In genomic region chr3:73741998-73742397, GRCm38 (mm10) we compare ENCODE assay signal across 18 mouse cellular contexts. TPM values are rescaled to one million over a fixed set of nuclear protein-coding genes. Genes with fewer than 3 reads are reported as not detected.
DNase-seq lines count a peak whose midpoint lies in the region; ATAC-seq and TF ChIP-seq lines count a peak whose summit lies in the region.
"Had no signal": no experiment of that assay in that cellular context is flagged by ENCODE, and none has a peak within 500 bp of the region (broad histone marks: within the 10 kb centered on the region; RNA-seq: fewer than 3 reads in every experiment).

No protein-coding gene starts in this region.

- TF ChIP-seq POLR2A in brain, embryonic 14.5 days (IDR thresholded peaks at IDR 0.05; ENCODE audit: borderline replicate concordance, extremely low read depth, insufficient read depth, insufficient read length, poor library complexity, severe bottlenecking) = no peak

- no peak overlapping the region for H3K4me3 ChIP-seq in forebrain, embryonic 15.5 days
- H3K4me3 ChIP-seq in forebrain, embryonic 13.5 days = no peak overlapping the region
- no peak overlapping the region for H3K4me3 ChIP-seq in forebrain, postnatal 0 days (ENCODE audit: low read depth, low read length)
- H3K4me3 ChIP-seq in forebrain, embryonic 12.5 days (replicated peaks) = no peak overlapping the region
- H3K4me3 ChIP-seq in hindbrain, embryonic 16.5 days (ENCODE audit: low read length) = no peak overlapping the region
- H3K4me3 ChIP-seq: embryonic facial prominence, embryonic 10.5 days; embryonic facial prominence, embryonic 12.5 days had no signal

- no peaks in the 10 kb centered on the region for H3K27me3 ChIP-seq in forebrain, embryonic 15.5 days
- no peaks in the 10 kb centered on the region for H3K27me3 ChIP-seq in forebrain, embryonic 13.5 days
- H3K27me3 ChIP-seq in forebrain, postnatal 0 days (ENCODE audit: insufficient read depth, low read length) = no peaks in the 10 kb centered on the region
- H3K27me3 ChIP-seq in forebrain, embryonic 12.5 days = no peaks in the 10 kb centered on the region
- no peaks in the 10 kb centered on the region for H3K27me3 ChIP-seq in hindbrain, embryonic 16.5 days (replicated peaks; ENCODE audit: control insufficient read depth, insufficient read depth, low read length)
- H3K27me3 ChIP-seq: embryonic facial prominence, embryonic 12.5 days had no signal

- no peaks in the 10 kb centered on the region for H3K36me3 ChIP-seq in forebrain, embryonic 15.5 days
- H3K36me3 ChIP-seq in forebrain, embryonic 13.5 days (ENCODE audit: poor library complexity, severe bottlenecking) = no peaks in the 10 kb centered on the region
- H3K36me3 ChIP-seq in forebrain, postnatal 0 days (ENCODE audit: insufficient read depth) = no peaks in the 10 kb centered on the region
- no peaks in the 10 kb centered on the region for H3K36me3 ChIP-seq in forebrain, embryonic 12.5 days (replicated peaks)
- no peaks in the 10 kb centered on the region for H3K36me3 ChIP-seq in hindbrain, embryonic 16.5 days (ENCODE audit: control insufficient read depth, insufficient read depth, low read length)
- H3K36me3 ChIP-seq: embryonic facial prominence, embryonic 10.5 days; embryonic facial prominence, embryonic 12.5 days had no signal

- no peak overlapping the region for H3K4me2 ChIP-seq in forebrain, embryonic 15.5 days (replicated peaks)
- no peak overlapping the region for H3K4me2 ChIP-seq in forebrain, embryonic 13.5 days
- H3K4me2 ChIP-seq in forebrain, postnatal 0 days (ENCODE audit: low read depth) = no peak overlapping the region
- H3K4me2 ChIP-seq in forebrain, embryonic 12.5 days = no peak overlapping the region
- H3K4me2 ChIP-seq in hindbrain, embryonic 16.5 days (ENCODE audit: low read length) = no peak overlapping the region
- H3K4me2 ChIP-seq: embryonic facial prominence, embryonic 12.5 days had no signal

- H3K9me3 ChIP-seq in forebrain, embryonic 15.5 days = no peaks in the 10 kb centered on the region
- no peaks in the 10 kb centered on the region for H3K9me3 ChIP-seq in forebrain, embryonic 13.5 days (replicated peaks)
- no peaks in the 10 kb centered on the region for H3K9me3 ChIP-seq in forebrain, postnatal 0 days (ENCODE audit: low read length)
- H3K9me3 ChIP-seq in forebrain, embryonic 12.5 days = no peaks in the 10 kb centered on the region
- H3K9me3 ChIP-seq in hindbrain, embryonic 16.5 days (ENCODE audit: control insufficient read depth, low read length) = no peaks in the 10 kb centered on the region
- H3K9me3 ChIP-seq: embryonic facial prominence, embryonic 10.5 days; embryonic facial prominence, embryonic 12.5 days had no signal

- no peak overlapping the region for H3K9ac ChIP-seq in forebrain, embryonic 15.5 days (replicated peaks)
- no peak overlapping the region for H3K9ac ChIP-seq in forebrain, embryonic 13.5 days
- H3K9ac ChIP-seq in forebrain, postnatal 0 days = no peak overlapping the region
- H3K9ac ChIP-seq in forebrain, embryonic 12.5 days = no peak overlapping the region
- H3K9ac ChIP-seq in hindbrain, embryonic 16.5 days (ENCODE audit: low read depth, low read length) = no peak overlapping the region
- H3K9ac ChIP-seq: embryonic facial prominence, embryonic 12.5 days had no signal

- DNase-seq in forebrain, postnatal 0 days = peak; percentile 41
- DNase-seq in brain, embryonic 14.5 days (ENCODE audit: low read depth) = peak; percentile 64
- DNase-seq: adrenal gland, adult 2 months; adrenal gland, postnatal 10 days; adrenal gland, postnatal 25 days; cerebellum, adult 11-12 months; cerebellum, adult 2 months; cerebellum, adult 9-10 months; cerebellum, postnatal 10 days; cerebellum, postnatal 25 days had no signal

- no peak for TF ChIP-seq CTCF in forebrain, postnatal 0 days (IDR thresholded peaks at IDR 0.05; ENCODE audit: low read depth)
- no peak for TF ChIP-seq CTCF in brain, embryonic 14.5 days (IDR thresholded peaks at IDR 0.05; ENCODE audit: borderline replicate concordance, extremely low read depth, insufficient read depth, insufficient read length)

- H3K4me1 ChIP-seq in forebrain, embryonic 15.5 days = no peaks in the 10 kb centered on the region
- H3K4me1 ChIP-seq in forebrain, embryonic 13.5 days = no peaks in the 10 kb centered on the region
- no peaks in the 10 kb centered on the region for H3K4me1 ChIP-seq in forebrain, postnatal 0 days (ENCODE audit: insufficient read depth)
- H3K4me1 ChIP-seq in forebrain, embryonic 12.5 days = no peaks in the 10 kb centered on the region
- no peaks in the 10 kb centered on the region for H3K4me1 ChIP-seq in hindbrain, embryonic 16.5 days (ENCODE audit: control insufficient read depth, insufficient read depth, low read depth, low read length)
- H3K4me1 ChIP-seq: embryonic facial prominence, embryonic 10.5 days; embryonic facial prominence, embryonic 12.5 days had no signal

- 0 out of 2 replicates have a peak, but pooled peaks have one; percentile 32 for ATAC-seq in forebrain, embryonic 15.5 days (replicated peaks)
- ATAC-seq in forebrain, embryonic 13.5 days = no peak; the same call in 1 of the 2 replicates
- ATAC-seq in forebrain, postnatal 0 days = peak; percentile 59
- ATAC-seq in forebrain, embryonic 12.5 days (ENCODE audit: low FRiP score) = no peak
- no peak for ATAC-seq in hindbrain, embryonic 16.5 days

- H3K27ac ChIP-seq in forebrain, embryonic 15.5 days (replicated peaks) = no peak overlapping the region
- no peak overlapping the region for H3K27ac ChIP-seq in forebrain, embryonic 13.5 days
- H3K27ac ChIP-seq in forebrain, postnatal 0 days (ENCODE audit: low read depth, low read length) = no peak overlapping the region
- H3K27ac ChIP-seq in forebrain, embryonic 12.5 days = no peak overlapping the region
- H3K27ac ChIP-seq in hindbrain, embryonic 16.5 days (ENCODE audit: low read depth, low read length) = no peak overlapping the region
- H3K27ac ChIP-seq: embryonic facial prominence, embryonic 10.5 days; embryonic facial prominence, embryonic 12.5 days had no signal

RNA-seq across cellular contexts. Expression of gene Bche, which starts 33.8 kb away (rescaled TPM):
- polyA plus RNA-seq in forebrain, embryonic 15.5 days (2015; fragmentation: Nextera tagmentation; extraction: Ambion mirVana) = 0.64 and 0.69 TPM in 2 replicates
- 0.76 and 1.4 TPM in 2 replicates for polyA plus RNA-seq in forebrain, embryonic 13.5 days (2015; fragmentation: Nextera tagmentation; extraction: Ambion mirVana)
- 2.5 and 2.6 TPM in 2 replicates for total RNA-seq in forebrain, postnatal 0 days (2014; rRNA removed)
- 1.1 and 1.5 TPM in 2 replicates for polyA plus RNA-seq in forebrain, postnatal 0 days (2015; fragmentation: Nextera tagmentation; extraction: Ambion mirVana)
- 2.1 and 2.3 TPM in 2 replicates for polyA plus RNA-seq in forebrain, embryonic 12.5 days (2016; fragmentation: Nextera tagmentation; extraction: Ambion mirVana)
- polyA plus RNA-seq in brain, embryonic 14.5 days (2012; rRNA removed) = 0.91 and 1.5 TPM in 2 replicates
- 1.9 and 2.4 TPM in 2 replicates for polyA plus RNA-seq in hindbrain, embryonic 16.5 days (2015; fragmentation: Nextera tagmentation; extraction: Ambion mirVana)
- total RNA-seq: MEL had no signal
- polyA plus RNA-seq: C2C12 had no signal

Comparison
In these comparisons a context has a peak if more than half of its experiments do, and no peak if none do; other contexts are left out.
1. ATAC-seq: peak in forebrain, embryonic 15.5 days (single experiment) and forebrain, postnatal 0 days (single experiment); none in forebrain, embryonic 13.5 days (single experiment), forebrain, embryonic 12.5 days (single experiment) and hindbrain, embryonic 16.5 days (single experiment).